Mouse (Mus musculus) testis, adult 2 months (tissue): Measurements from ENCODE around the gene Nostrin.

Experiments
- CTCF ChIP-seq: fragments of 200-500 bp; IDR thresholded peaks from 2 replicates; pipeline ENCODE4 v1.5.1; 2012; ENCODE audit warnings: low read depth, mild to moderate bottlenecking, inconsistent platforms, low read length, moderate library complexity; ENCODE audit not compliant: control insufficient read depth, insufficient read depth, insufficient replicate concordance
- POLR2A ChIP-seq: fragments of 200-500 bp; IDR thresholded peaks from 2 replicates; pipeline ENCODE4 v1.6.1; 2012; ENCODE audit warnings: low read depth, mild to moderate bottlenecking, inconsistent platforms, low read length, moderate library complexity; ENCODE audit not compliant: control insufficient read depth

DNA sequence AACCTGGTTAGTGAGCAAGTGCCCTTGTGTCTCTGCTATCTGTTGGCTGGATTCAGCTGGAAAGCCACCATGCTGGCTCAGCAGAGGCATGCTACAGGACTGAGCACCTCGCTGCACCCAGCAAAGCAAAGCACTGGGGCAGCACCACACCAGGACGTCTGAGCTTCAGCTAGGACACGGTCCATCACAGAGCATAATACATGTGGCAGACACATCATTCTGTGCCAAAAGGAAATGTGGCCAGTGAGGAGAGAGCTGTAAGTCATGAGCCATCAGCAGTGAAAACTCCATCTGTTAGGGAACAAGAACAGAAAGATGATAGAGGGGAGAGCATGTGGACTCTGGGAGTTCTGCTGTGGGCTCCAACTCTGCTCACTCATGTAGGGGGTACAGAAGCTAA lies 19.7 kb upstream of the Nostrin start:
- no peak for TF ChIP-seq CTCF
- no peak for TF ChIP-seq POLR2A
